Mouse (Mus musculus) heart, embryonic 14.5 days (tissue): ENCODE measurements around the gene Rcc1. TPM values are rescaled to one million over a fixed set of nuclear protein-coding genes. Genes with fewer than 3 reads are reported as not detected.
A peak's percentile ranks its signal among the peaks of the same experiment; 100 is the strongest.

Experiments used
- ATAC-seq: fragments of 200-750 bp; cut with Nextera tagmentation; 2 replicates; pipeline ENCODE4 v1.8.0; 2017; ENCODE audit warnings: low read depth, moderate TSS enrichment; ENCODE audit not compliant: insufficient number of reproducible peaks, insufficient read depth, low FRiP score
- H3K27ac ChIP-seq, 2 experiments: fragments of 200-500 bp in 1 of 2; fragments of 300-500 bp in 1 of 2; sonication (generic) in 1 of 2; replicated peaks in 1 of 2; 2 replicates each; pipeline ENCODE4 v1.5.1; 2012 to 2014; ENCODE audit warnings: low read depth in 2 of 2, low read length in 2 of 2, control low read depth in 1 of 2, mild to moderate bottlenecking in 1 of 2, mixed read lengths in 1 of 2; ENCODE audit not compliant: control insufficient read depth in 1 of 2, insufficient read depth in 1 of 2
- H3K27me3 ChIP-seq: fragments of 300-500 bp; sonication (generic); 2 replicates; pipeline ENCODE4 v1.6.1; 2014; ENCODE audit warnings: mild to moderate bottlenecking, low read length, control low read depth; ENCODE audit not compliant: control insufficient read depth, insufficient read depth
- H3K36me3 ChIP-seq: fragments of 300-500 bp; sonication (generic); 2 replicates; pipeline ENCODE4 v1.6.1; 2014; ENCODE audit warnings: mild to moderate bottlenecking, control low read depth, low read length, mixed read lengths; ENCODE audit not compliant: control insufficient read depth, insufficient read depth
- H3K4me1 ChIP-seq, 2 experiments: fragments of 200-500 bp in 1 of 2; fragments of 300-500 bp in 1 of 2; sonication (generic) in 1 of 2; 2 replicates each; pipeline ENCODE4 v1.6.1; 2012 to 2014; ENCODE audit warnings: low read length in 2 of 2, control low read depth in 1 of 2, mixed read lengths in 1 of 2; ENCODE audit not compliant: control insufficient read depth in 2 of 2, insufficient read depth in 2 of 2
- H3K4me2 ChIP-seq: fragments of 300-500 bp; sonication (generic); 2 replicates; pipeline ENCODE4 v1.6.1; 2014; ENCODE audit warnings: mild to moderate bottlenecking, low read length
- H3K4me3 ChIP-seq, 2 experiments: fragments of 200-500 bp in 1 of 2; fragments of 300-500 bp in 1 of 2; sonication (generic) in 1 of 2; 2 replicates each; pipeline ENCODE4 v1.5.1; 2012 to 2014; ENCODE audit warnings: low read length in 2 of 2, mild to moderate bottlenecking in 2 of 2, control low read depth in 1 of 2, low read depth in 1 of 2, moderate library complexity in 1 of 2; ENCODE audit not compliant: control insufficient read depth in 1 of 2, insufficient read depth in 1 of 2
- H3K9ac ChIP-seq: fragments of 300-500 bp; sonication (generic); 2 replicates; pipeline ENCODE4 v1.6.1; 2014; ENCODE audit warnings: mild to moderate bottlenecking, low read length
- H3K9me3 ChIP-seq: fragments of 300-500 bp; sonication (generic); 2 replicates; pipeline ENCODE4 v1.6.1; 2016; ENCODE audit warnings: low read length, control low read depth; ENCODE audit not compliant: control insufficient read depth
- WGBS: fragments of 180-500 bp; shearing (Covaris S2); extraction: QIAGEN DNeasy Blood & Tissue Kit; methylation state at CpG from one replicate; pipeline ENCODE4 v1.1.7; 2014; 5-methylcytosine and 5-hydroxymethylcytosine counted together
- polyA plus RNA-seq: library from polyadenylated mRNA; unstranded; fragments of >200 nt; fragmentation: Nextera tagmentation; extraction: Ambion mirVana; gene quantifications from 2 replicates; pipeline ENCODE4 v1.2.1, GENCODE M21; 2014

Gene Rcc1
- polyA plus RNA-seq, 1 experiment from 2014 or later: 21.1 TPM

DNA sequence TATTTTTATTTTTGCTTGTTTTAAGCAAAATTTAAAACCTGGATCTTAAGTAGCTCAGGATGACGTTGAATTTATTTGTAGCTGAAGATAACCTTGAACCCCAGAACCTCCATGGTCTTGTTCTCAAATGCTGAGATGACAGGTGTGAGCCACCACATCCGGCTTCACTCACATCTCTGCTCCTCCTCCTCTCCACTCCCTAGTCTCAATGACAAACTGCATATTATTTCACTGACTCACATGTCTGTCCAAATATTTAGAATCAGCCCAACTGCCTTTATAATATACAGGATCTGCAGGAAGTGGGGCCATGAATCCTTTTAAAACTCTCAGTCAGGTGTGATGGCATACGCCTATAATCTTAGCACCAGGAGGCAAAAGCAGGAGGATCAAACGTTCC is 35.9 kb upstream of the Rcc1 start:
- Histone ChIP-seq H3K27ac (no peak overlapping the region), H3K9me3 (no peaks in the 10 kb centered on the region), H3K9ac (no peak overlapping the region), H3K27me3 (no peaks in the 10 kb centered on the region), H3K4me2 (no peak overlapping the region), H3K4me1 (peaks cover 0 to 13% of the 10 kb centered on the region in 2 experiments; a peak in 1 of 4 replicates), H3K4me3 (no peak overlapping the region), H3K36me3 (peaks cover 26% of the 10 kb centered on the region)
- no peak for ATAC-seq
- 72% methylated on average over 4 of the region's 4 CpGs for WGBS

DNA sequence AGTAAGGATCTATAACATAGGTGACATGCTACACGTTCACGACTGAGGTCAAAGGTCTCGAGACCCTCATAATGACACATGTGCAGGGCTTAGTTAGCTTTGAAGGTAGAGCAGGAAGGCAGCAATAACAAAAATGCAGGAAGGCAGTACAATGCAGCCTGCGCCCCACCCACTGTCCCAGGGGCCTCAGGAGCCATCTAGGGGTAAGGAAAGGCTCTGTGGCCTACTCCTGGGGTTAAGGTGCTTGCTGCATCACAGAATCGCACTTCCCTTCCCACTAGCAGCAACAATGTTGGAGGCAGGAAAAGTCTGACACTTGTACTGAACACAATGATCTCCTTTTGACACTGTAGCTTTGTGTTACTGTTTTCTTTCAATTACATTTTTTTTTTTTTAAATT is 34.2 kb upstream of the Rcc1 start:
- H3K9ac ChIP-seq: no peak overlapping the region
- no peak overlapping the region for H3K4me3 ChIP-seq
- H3K9me3 ChIP-seq: no peaks in the 10 kb centered on the region
- H3K36me3 ChIP-seq: peaks cover 38% of the 10 kb centered on the region
- no peak for ATAC-seq
- no peak overlapping the region for H3K4me2 ChIP-seq
- H3K27me3 ChIP-seq: no peaks in the 10 kb centered on the region
- WGBS: 78% methylated on average over 5 of the region's 5 CpGs
- H3K4me1 ChIP-seq: peaks cover 0 to 13% of the 10 kb centered on the region in 2 experiments; a peak in 1 of 4 replicates
- 0 out of 4 replicates have a peak overlapping the region, but pooled peaks of 1 of the 2 experiments have one; percentile 24 for H3K27ac ChIP-seq

DNA sequence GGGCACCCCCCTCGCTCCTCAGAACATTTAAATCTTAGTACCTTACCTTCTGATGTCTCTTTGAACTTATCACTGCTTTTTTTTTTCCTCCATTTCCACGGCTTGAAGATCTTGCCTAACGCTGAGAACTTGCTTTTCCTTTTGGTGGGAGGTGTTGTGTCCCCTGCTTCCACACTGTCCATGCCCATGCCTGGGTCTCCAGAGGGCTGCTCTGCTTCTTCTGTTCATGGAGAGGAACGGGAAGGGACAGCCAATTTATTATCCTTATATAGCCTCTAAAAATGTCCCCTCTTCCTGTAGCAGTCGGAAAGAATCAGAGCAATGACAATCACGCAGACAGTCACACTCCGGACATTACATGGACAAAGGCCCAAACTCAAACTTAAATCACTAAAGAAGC is 33.4 kb upstream of the Rcc1 start:
- WGBS: 77% methylated on average over 7 of the region's 7 CpGs
- H3K4me2 ChIP-seq: no peak overlapping the region
- H3K36me3 ChIP-seq: peaks cover 39% of the 10 kb centered on the region
- peaks cover 0 to 13% of the 10 kb centered on the region in 2 experiments; a peak in 1 of 4 replicates for H3K4me1 ChIP-seq
- no peaks in the 10 kb centered on the region for H3K9me3 ChIP-seq
- no peak overlapping the region for H3K4me3 ChIP-seq
- no peaks in the 10 kb centered on the region for H3K27me3 ChIP-seq
- H3K27ac ChIP-seq: no peak overlapping the region
- ATAC-seq: no peak
- no peak overlapping the region for H3K9ac ChIP-seq

GRCm38 (mm10) chr4:132385771-132386410 is 32.5 kb upstream of the Rcc1 start:
- H3K27ac ChIP-seq: no peak overlapping the region
- H3K9ac ChIP-seq: no peak overlapping the region
- no peak overlapping the region for H3K4me2 ChIP-seq
- H3K9me3 ChIP-seq: no peaks in the 10 kb centered on the region
- no peaks in the 10 kb centered on the region for H3K27me3 ChIP-seq
- H3K36me3 ChIP-seq: peaks cover 41% of the 10 kb centered on the region
- H3K4me1 ChIP-seq: peaks cover 0 to 13% of the 10 kb centered on the region in 2 experiments; a peak in 1 of 4 replicates
- no peak overlapping the region for H3K4me3 ChIP-seq
- ATAC-seq: no peak
- WGBS: 68% methylated on average over 8 of the region's 8 CpGs

GRCm38 (mm10) chr4:132383455-132383854 is 30.1 kb upstream of the Rcc1 start:
- Histone ChIP-seq H3K4me3 (no peak overlapping the region), H3K27me3 (no peaks in the 10 kb centered on the region), H3K4me2 (no peak overlapping the region), H3K9me3 (no peaks in the 10 kb centered on the region), H3K4me1 (peaks cover 0 to 13% of the 10 kb centered on the region in 2 experiments; a peak in 1 of 4 replicates), H3K27ac (no peak overlapping the region), H3K9ac (no peak overlapping the region), H3K36me3 (peaks cover 48% of the 10 kb centered on the region)
- WGBS: 49% methylated on average over 3 of the region's 3 CpGs
- no peak for ATAC-seq

- Histone ChIP-seq H3K9ac (no peak overlapping the region), H3K27ac (no peak overlapping the region), H3K9me3 (no peaks in the 10 kb centered on the region), H3K4me2 (no peak overlapping the region), H3K36me3 (peaks cover 59% of the 10 kb centered on the region), H3K4me1 (peaks cover 0 to 8% of the 10 kb centered on the region in 2 experiments; a peak in 1 of 4 replicates), H3K27me3 (no peaks in the 10 kb centered on the region), H3K4me3 (no peak overlapping the region)
- no peak for ATAC-seq
- WGBS: 80% methylated on average over 4 of the region's 4 CpGs
Observed at GRCm38 (mm10) chr4:132382296-132382695, 28.9 kb upstream of the Rcc1 start.

GRCm38 (mm10) chr4:132380965-132381616 is 27.7 kb upstream of the Rcc1 start:
- Histone ChIP-seq H3K9me3 (no peaks in the 10 kb centered on the region), H3K4me1 (no peaks in the 10 kb centered on the region), H3K9ac (no peak overlapping the region), H3K4me2 (no peak overlapping the region), H3K27ac (no peak overlapping the region), H3K36me3 (peaks cover 60% of the 10 kb centered on the region), H3K4me3 (no peak overlapping the region), H3K27me3 (no peaks in the 10 kb centered on the region)
- 88% methylated on average over 2 of the region's 2 CpGs for WGBS
- no peak for ATAC-seq
